Mouse (Mus musculus) megakaryocyte, embryonic 14.5 days (primary cell): Measurements from ENCODE around the gene 1110012L19Rik.
"Not testable (repeated sequence)": the region's sequence is repeated elsewhere in the genome, so short reads cannot be mapped to it uniquely, and the experiment has no call there.

Source experiments
- FLI1 ChIP-seq: IDR thresholded peaks from 2 replicates; pipeline ENCODE4 v1.6.1; 2012; ENCODE audit warnings: low read length, inconsistent platforms, mixed read lengths
- GATA1 ChIP-seq: IDR thresholded peaks from 3 replicates; pipeline ENCODE4 v1.6.1; 2012; ENCODE audit warnings: mixed read lengths, low read length, inconsistent platforms, borderline replicate concordance

GRCm38 (mm10) chrX:70369758-70370157, 15.9 kb upstream of the 1110012L19Rik start:
- not testable (repeated sequence) for TF ChIP-seq GATA1, FLI1
